Mouse (Mus musculus) thymus, adult 2 months (tissue): ENCODE results near the gene Ccdc6. TPM values are rescaled to one million over a fixed set of nuclear protein-coding genes. Genes with fewer than 3 reads are reported as not detected.

ENCODE experiments used
- DNase-seq: peaks from one replicate; pipeline ENCODE4 v3.0.0; 2021
- H3K27ac ChIP-seq: fragments of 200-500 bp; 2 replicates; pipeline ENCODE4 v1.5.1; 2012; ENCODE audit warnings: low read length, control low read depth; ENCODE audit not compliant: control insufficient read depth, insufficient read depth
- H3K27me3 ChIP-seq: fragments of 200-500 bp; 2 replicates; pipeline ENCODE4 v1.6.1; 2012; ENCODE audit warnings: mild to moderate bottlenecking, low read length, moderate library complexity, mixed read lengths; ENCODE audit not compliant: control insufficient read depth, insufficient read depth
- H3K36me3 ChIP-seq: fragments of 200-500 bp; 2 replicates; pipeline ENCODE4 v1.6.1; 2012; ENCODE audit warnings: mild to moderate bottlenecking, low read length, moderate library complexity; ENCODE audit not compliant: control insufficient read depth, insufficient read depth
- H3K4me1 ChIP-seq: fragments of 200-500 bp; replicated peaks from 2 replicates; pipeline ENCODE4 v1.6.1; 2012; ENCODE audit warnings: low read length; ENCODE audit not compliant: control insufficient read depth, insufficient read depth
- H3K4me3 ChIP-seq: fragments of 200-500 bp; 2 replicates; pipeline ENCODE4 v1.5.1; 2012; ENCODE audit warnings: mild to moderate bottlenecking, low read length, control low read depth, moderate library complexity; ENCODE audit not compliant: control insufficient read depth, insufficient read depth
- CTCF ChIP-seq: fragments of 200-500 bp; IDR thresholded peaks from 2 replicates; pipeline ENCODE4 v1.5.1; 2012; ENCODE audit warnings: mild to moderate bottlenecking, control low read depth, low read length, moderate library complexity, borderline replicate concordance; ENCODE audit not compliant: control insufficient read depth, poor library complexity, insufficient read depth; ENCODE audit errors: extremely low read depth
- POLR2A ChIP-seq: fragments of 200-500 bp; IDR thresholded peaks from 2 replicates; pipeline ENCODE4 v1.6.1; 2012; ENCODE audit warnings: mild to moderate bottlenecking, low read length, control low read depth, moderate library complexity; ENCODE audit not compliant: control insufficient read depth, poor library complexity, insufficient read depth; ENCODE audit errors: extremely low read depth
- WGBS: fragments of 180-500 bp; shearing (Covaris S2); methylation state at CpG from one replicate; pipeline ENCODE4 v1.1.7; 2018; 5-methylcytosine and 5-hydroxymethylcytosine counted together
- polyA plus RNA-seq: library from polyadenylated mRNA; depleted of rRNA; stranded (reverse); fragments of >200 nt; gene quantifications from 2 replicates; pipeline ENCODE4 v1.2.3, GENCODE M21; 2012

Ccdc6 gene
- polyA plus RNA-seq, 1 experiment: 45.5 TPM

DNA sequence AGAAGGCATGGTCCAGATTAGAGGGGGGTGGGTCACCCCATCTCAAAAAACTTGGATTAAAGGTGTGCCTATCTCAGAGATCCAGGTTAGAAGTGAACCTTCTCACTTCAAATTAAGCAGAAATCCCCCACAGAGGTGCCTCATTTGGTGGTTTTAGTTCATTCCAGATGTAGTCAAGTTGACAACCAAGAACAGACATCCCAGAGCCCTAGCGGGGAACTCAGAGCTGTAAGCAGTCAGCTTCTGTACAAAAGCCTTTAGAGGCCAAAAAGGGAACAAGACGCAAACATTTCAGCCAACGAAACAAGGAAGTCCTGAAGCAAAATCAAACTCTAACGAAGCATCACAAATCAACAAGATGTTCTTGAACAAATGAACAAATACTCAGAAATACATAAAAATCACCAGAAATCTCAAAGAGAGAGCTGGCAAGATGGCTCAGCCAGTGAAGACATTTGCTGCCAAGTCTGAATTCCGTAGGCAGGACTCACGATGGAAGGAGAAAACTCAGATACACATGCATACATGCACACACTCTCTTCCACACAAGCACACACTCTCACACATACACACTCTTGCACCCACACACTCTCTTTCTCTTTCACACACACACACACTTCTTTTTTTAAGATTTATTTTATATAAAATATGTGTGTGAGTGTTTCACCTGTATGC lies 32.9 kb upstream of the Ccdc6 start:
- Histone ChIP-seq H3K4me3 (no peak overlapping the region), H3K4me1 (peaks cover 3% of the 10 kb centered on the region; the same call in 1 of the 2 replicates), H3K36me3 (no peaks in the 10 kb centered on the region), H3K27ac (no peak overlapping the region), H3K27me3 (no peaks in the 10 kb centered on the region)
- 74% methylated on average over 6 of the region's 6 CpGs for WGBS
- TF ChIP-seq POLR2A: no peak
- DNase-seq: no peak

DNA sequence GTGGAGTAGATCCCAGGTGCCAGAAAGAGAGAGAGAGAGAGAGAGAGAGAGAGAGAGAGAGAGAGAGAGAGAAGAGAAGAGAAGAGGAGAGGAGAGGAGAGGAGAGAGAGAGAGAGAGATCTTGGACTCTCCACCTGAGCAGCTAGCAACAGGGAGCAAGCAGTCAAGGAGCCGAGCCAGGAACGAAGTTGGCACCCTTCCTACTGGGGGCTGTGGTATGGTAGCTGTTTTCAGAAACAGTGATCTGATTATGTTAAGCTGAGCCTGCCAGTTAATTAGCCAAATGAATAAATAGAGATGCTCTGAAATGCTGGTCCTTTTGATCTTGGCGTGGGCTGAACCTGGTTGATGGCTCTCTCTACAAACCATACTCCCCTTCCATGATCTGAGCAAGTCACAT lies 31.7 kb upstream of the Ccdc6 start:
- no peak for DNase-seq
- WGBS: 97% methylated on average over 3 of the region's 3 CpGs
- no peak overlapping the region for H3K4me3 ChIP-seq
- no peak overlapping the region for H3K27ac ChIP-seq
- no peaks in the 10 kb centered on the region for H3K27me3 ChIP-seq
- peaks cover 1% of the 10 kb centered on the region; the same call in 1 of the 2 replicates for H3K4me1 ChIP-seq
- TF ChIP-seq POLR2A: no peak
- TF ChIP-seq CTCF: no peak
- no peaks in the 10 kb centered on the region for H3K36me3 ChIP-seq

DNA sequence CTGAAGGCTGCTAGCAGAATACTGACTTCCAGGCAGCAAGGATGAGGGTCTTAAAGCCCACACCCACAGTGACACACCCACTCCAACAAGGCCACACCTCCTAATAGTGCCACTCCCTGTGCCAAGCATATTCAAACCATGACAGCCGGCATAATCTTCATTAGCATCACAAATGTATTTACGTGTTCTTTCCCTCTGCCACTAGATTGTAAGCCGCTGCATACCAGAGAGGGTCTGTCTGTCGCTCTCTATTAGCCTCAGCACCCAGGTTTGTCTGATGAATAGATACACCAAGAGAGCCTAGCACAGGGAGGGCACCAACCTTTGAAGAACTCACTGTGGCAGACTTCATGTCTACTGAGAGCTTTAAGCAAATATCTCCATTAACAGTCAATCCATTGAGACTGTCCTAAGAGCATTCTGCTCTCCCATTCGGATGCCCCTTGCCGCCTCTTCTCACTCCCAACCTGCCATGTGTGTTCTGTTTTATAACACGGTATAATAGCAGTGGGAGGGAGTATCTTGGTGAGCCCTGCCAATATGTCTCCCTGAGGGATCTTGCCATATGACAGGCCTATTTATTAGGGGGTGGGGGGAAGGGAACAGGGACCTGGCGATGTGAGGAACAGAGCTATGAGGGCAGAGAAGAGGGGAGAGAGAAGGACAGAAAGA lies 30.3 kb upstream of the Ccdc6 start:
- Histone ChIP-seq H3K27me3 (no peaks in the 10 kb centered on the region), H3K4me3 (no peak overlapping the region), H3K36me3 (no peaks in the 10 kb centered on the region), H3K4me1 (no peaks in the 10 kb centered on the region), H3K27ac (no peak overlapping the region)
- 82% methylated on average over 8 of the region's 8 CpGs for WGBS
- no peak for DNase-seq
- TF ChIP-seq POLR2A: no peak
- no peak for TF ChIP-seq CTCF

DNA sequence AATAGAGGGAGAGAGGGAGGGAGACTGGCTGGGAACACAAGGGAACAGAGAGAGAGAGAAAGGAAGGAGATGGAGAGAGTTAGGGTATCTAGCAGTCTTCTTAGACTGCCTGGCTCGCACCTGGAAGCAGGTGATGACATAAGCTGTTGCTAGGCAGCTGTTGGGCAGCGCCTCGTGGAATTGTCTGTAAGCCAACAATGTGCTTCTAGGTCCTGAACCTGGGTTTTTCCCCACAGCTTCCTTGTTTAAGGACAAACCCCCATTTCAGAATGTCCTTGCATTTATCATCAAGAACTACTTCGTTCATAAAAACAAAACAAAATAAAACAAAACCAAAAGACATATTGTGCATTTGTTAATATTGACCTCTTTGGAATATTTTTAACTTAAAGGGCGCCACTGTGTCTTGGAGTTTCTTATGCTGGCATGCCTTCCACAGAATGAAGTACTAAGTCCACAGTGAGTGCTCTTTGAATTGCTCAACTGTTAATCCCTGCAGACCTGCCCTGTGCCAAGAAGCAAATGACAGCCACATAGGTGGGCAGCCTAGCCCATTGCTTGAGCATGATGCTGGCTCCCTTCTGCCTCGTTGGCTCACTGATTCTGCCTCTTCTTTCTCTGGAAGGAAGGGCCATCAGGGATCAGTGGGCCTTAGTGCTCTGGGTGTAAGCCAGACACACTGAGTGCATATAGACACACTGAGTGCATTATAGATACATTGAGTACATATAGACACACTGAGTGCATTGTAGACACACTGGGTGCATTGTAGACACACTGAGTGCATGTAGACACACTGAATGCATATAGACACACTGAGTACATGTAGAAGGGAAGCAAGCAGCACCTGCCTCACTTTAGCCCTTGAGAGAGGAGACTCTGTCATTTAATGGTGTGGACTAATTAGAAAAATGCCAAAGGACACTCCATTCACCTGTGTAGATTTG lies 29.5 kb upstream of the Ccdc6 start:
- no peak overlapping the region for H3K4me3 ChIP-seq
- no peak overlapping the region for H3K27ac ChIP-seq
- WGBS: 72% methylated on average over 6 of the region's 6 CpGs
- no peaks in the 10 kb centered on the region for H3K4me1 ChIP-seq
- no peak for DNase-seq
- TF ChIP-seq CTCF (no peak), POLR2A (no peak)
- H3K27me3 ChIP-seq: no peaks in the 10 kb centered on the region
- no peaks in the 10 kb centered on the region for H3K36me3 ChIP-seq

DNA sequence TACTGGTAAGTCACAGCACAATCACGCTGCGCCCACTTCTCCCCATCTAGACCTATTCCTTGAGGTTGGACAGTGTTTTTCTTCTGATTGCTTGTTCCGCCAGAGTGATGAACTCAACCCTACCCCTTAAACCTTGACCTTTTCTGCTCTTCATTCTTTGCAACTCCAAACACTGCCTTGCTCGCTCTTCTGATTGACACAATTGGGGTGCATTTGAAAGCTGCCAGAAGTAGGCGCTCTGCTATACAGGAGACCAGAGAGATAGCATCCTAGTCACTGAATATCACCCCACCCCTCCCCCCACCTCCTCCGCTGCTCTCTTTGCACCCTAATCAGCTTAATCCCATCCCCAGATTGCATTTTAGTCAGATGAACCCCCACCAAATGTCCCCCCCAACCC lies 27.6 kb upstream of the Ccdc6 start:
- WGBS: 86% methylated on average over 6 of the region's 6 CpGs
- TF ChIP-seq CTCF (no peak), POLR2A (no peak)
- no peaks in the 10 kb centered on the region for H3K27me3 ChIP-seq
- no peak overlapping the region for H3K27ac ChIP-seq
- no peak for DNase-seq
- no peaks in the 10 kb centered on the region for H3K4me1 ChIP-seq
- no peak overlapping the region for H3K4me3 ChIP-seq
- H3K36me3 ChIP-seq: no peaks in the 10 kb centered on the region

DNA sequence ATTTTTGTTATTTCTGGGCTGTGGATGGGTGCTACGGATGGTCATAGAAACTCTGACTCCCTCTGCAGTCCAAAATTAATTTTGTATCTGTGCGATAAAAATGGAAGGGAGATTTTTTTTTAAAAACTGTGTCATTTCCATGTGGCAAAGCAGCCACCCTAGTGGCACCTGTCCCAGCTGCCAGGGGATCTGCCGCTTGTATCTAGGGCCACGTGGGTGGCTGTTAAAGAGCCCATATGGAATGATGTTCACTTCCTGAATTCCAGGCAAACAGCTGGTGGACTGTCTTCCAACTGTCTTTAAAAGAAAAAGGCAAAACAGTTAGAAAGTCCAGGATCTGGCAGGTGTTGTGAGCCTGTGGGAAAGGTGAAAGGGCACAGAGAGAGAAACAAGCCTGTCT lies 25.6 kb upstream of the Ccdc6 start:
- Histone ChIP-seq H3K27ac (no peak overlapping the region), H3K27me3 (no peaks in the 10 kb centered on the region), H3K36me3 (no peaks in the 10 kb centered on the region), H3K4me3 (no peak overlapping the region), H3K4me1 (no peaks in the 10 kb centered on the region)
- WGBS: 92% methylated on average over 4 of the region's 4 CpGs
- DNase-seq: no peak
- TF ChIP-seq CTCF (no peak), POLR2A (no peak)
